Mouse (Mus musculus) kidney, postnatal 0 days (tissue): ENCODE measurements around the gene Sox5. TPM values are rescaled to one million over a fixed set of nuclear protein-coding genes. Genes with fewer than 3 reads are reported as not detected.

Source experiments
- ATAC-seq: fragments of 200-750 bp; cut with Nextera tagmentation; replicated peaks from 2 replicates; pipeline ENCODE4 v1.8.0; 2017; ENCODE audit warnings: low read depth, moderate number of reproducible peaks, moderate TSS enrichment, moderate library complexity; ENCODE audit not compliant: low FRiP score
- DNase-seq: peaks from one replicate; pipeline ENCODE4 v3.0.0-alpha.2; 2016; ENCODE audit warnings: low spot score
- H3K27ac ChIP-seq: fragments of 300-500 bp; sonication (generic); 2 replicates; pipeline ENCODE4 v1.5.1; 2014; ENCODE audit warnings: mild to moderate bottlenecking
- H3K27me3 ChIP-seq: fragments of 300-500 bp; sonication (generic); 2 replicates; pipeline ENCODE4 v1.6.1; 2014; ENCODE audit warnings: low read length, mixed read lengths; ENCODE audit not compliant: insufficient read depth
- H3K36me3 ChIP-seq: fragments of 300-500 bp; sonication (generic); 2 replicates; pipeline ENCODE4 v1.6.1; 2014; ENCODE audit warnings: low read length, mixed read lengths; ENCODE audit not compliant: insufficient read depth
- H3K4me1 ChIP-seq: fragments of 300-500 bp; sonication (generic); replicated peaks from 2 replicates; pipeline ENCODE4 v1.6.1; 2014; ENCODE audit warnings: antibody characterized with exemption, low read length, mixed read lengths; ENCODE audit not compliant: insufficient read depth
- H3K4me2 ChIP-seq: fragments of 300-500 bp; sonication (generic); 2 replicates; pipeline ENCODE4 v1.6.1; 2014; ENCODE audit warnings: mild to moderate bottlenecking, low read length, moderate library complexity, mixed read lengths
- H3K4me3 ChIP-seq: fragments of 300-500 bp; sonication (generic); replicated peaks from 2 replicates; pipeline ENCODE4 v1.5.1; 2014; ENCODE audit warnings: low read depth, low read length
- H3K9ac ChIP-seq: fragments of 300-500 bp; sonication (generic); 2 replicates; pipeline ENCODE4 v1.6.1; 2014; ENCODE audit warnings: low read depth, low read length
- H3K9me3 ChIP-seq: fragments of 300-500 bp; sonication (generic); replicated peaks from 2 replicates; pipeline ENCODE4 v1.6.1; 2016; ENCODE audit warnings: low read length, inconsistent platforms, mixed read lengths
- CTCF ChIP-seq: IDR thresholded peaks from 2 replicates; pipeline ENCODE4 v1.5.1; 2016; ENCODE audit warnings: antibody characterized with exemption, low read depth, mild to moderate bottlenecking, moderate library complexity
- WGBS: fragments of 180-500 bp; shearing (Covaris S2); extraction: QIAGEN DNeasy Blood & Tissue Kit; methylation state at CpG from one replicate; pipeline ENCODE4 v1.1.7; 2014; 5-methylcytosine and 5-hydroxymethylcytosine counted together
- polyA plus RNA-seq: library from polyadenylated mRNA; unstranded; fragments of >200 nt; fragmentation: Nextera tagmentation; extraction: Ambion mirVana; gene quantifications from 2 replicates; pipeline ENCODE4 v1.2.1, GENCODE M21; 2015

Sox5 gene
- polyA plus RNA-seq, 1 experiment from 2014 or later, result 6.1 TPM

- ATAC-seq, result no peak
Measured at GRCm38 (mm10) chr6:144664765-144665164, 117.0 kb downstream of the Sox5 start.

GRCm38 (mm10) chr6:144663516-144664074, 118.2 kb downstream of the Sox5 start:
- H3K9ac ChIP-seq, result no peak overlapping the region
- H3K36me3 ChIP-seq, result no peaks in the 10 kb centered on the region
- no peak overlapping the region for H3K4me2 ChIP-seq
- peak; percentile 57; the same call in 1 of the 2 replicates for ATAC-seq
- no peak for TF ChIP-seq CTCF
- peaks cover 16% of the 10 kb centered on the region for H3K4me1 ChIP-seq
- H3K4me3 ChIP-seq, result no peak overlapping the region
- no peak overlapping the region for H3K27ac ChIP-seq
- H3K9me3 ChIP-seq, result no peaks in the 10 kb centered on the region
- 64% methylated on average over 4 of the region's 4 CpGs for WGBS
- H3K27me3 ChIP-seq, result no peaks in the 10 kb centered on the region
- no peak for DNase-seq

More at GRCm38 (mm10) chr6:144664765-144665164, 117.0 kb downstream of the Sox5 start:
- Histone ChIP-seq H3K27me3 (no peaks in the 10 kb centered on the region), H3K36me3 (no peaks in the 10 kb centered on the region), H3K4me2 (no peak overlapping the region), H3K4me3 (no peak overlapping the region), H3K9ac (no peak overlapping the region), H3K27ac (no peak overlapping the region), H3K9me3 (no peaks in the 10 kb centered on the region), H3K4me1 (peaks cover 8% of the 10 kb centered on the region)
- TF ChIP-seq CTCF, result no peak
- WGBS, result 77% methylated on average over 9 of the region's 9 CpGs
- DNase-seq, result no peak

- Histone ChIP-seq H3K36me3 (no peaks in the 10 kb centered on the region), H3K9me3 (no peaks in the 10 kb centered on the region), H3K27me3 (no peaks in the 10 kb centered on the region), H3K9ac (no peak overlapping the region), H3K4me2 (no peak overlapping the region), H3K27ac (no peak overlapping the region), H3K4me3 (no peak overlapping the region), H3K4me1 (peaks cover 16% of the 10 kb centered on the region)
- no peak for TF ChIP-seq CTCF
- 71% methylated on average over 10 of the region's 10 CpGs for WGBS
- ATAC-seq, result no peak
- peak; percentile 35 for DNase-seq
Measured at GRCm38 (mm10) chr6:144659115-144660108, 122.4 kb downstream of the Sox5 start.

- 77% methylated on average over 5 of the region's 5 CpGs for WGBS
- H3K9ac ChIP-seq, result no peak overlapping the region
- no peak overlapping the region for H3K4me3 ChIP-seq
- TF ChIP-seq CTCF, result no peak
- no peaks in the 10 kb centered on the region for H3K36me3 ChIP-seq
- no peaks in the 10 kb centered on the region for H3K27me3 ChIP-seq
- DNase-seq (no peak), ATAC-seq (no peak)
- peaks cover 3% of the 10 kb centered on the region; the same call in 1 of the 2 replicates for H3K4me1 ChIP-seq
- no peak overlapping the region for H3K4me2 ChIP-seq
- H3K27ac ChIP-seq, result no peak overlapping the region
- H3K9me3 ChIP-seq, result no peaks in the 10 kb centered on the region
Measured at GRCm38 (mm10) chr6:144652876-144653275, 128.9 kb downstream of the Sox5 start.

GRCm38 (mm10) chr6:144648896-144649295, 132.9 kb downstream of the Sox5 start:
- no peak for ATAC-seq
- peak overlapping the region; percentile 54 for H3K27ac ChIP-seq
- no peaks in the 10 kb centered on the region for H3K27me3 ChIP-seq
- H3K9ac ChIP-seq, result no peak overlapping the region
- H3K36me3 ChIP-seq, result no peaks in the 10 kb centered on the region
- peaks cover 3% of the 10 kb centered on the region; the same call in 1 of the 2 replicates for H3K4me1 ChIP-seq
- no peak overlapping the region for H3K4me2 ChIP-seq
- TF ChIP-seq CTCF, result no peak
- H3K9me3 ChIP-seq, result no peaks in the 10 kb centered on the region
- H3K4me3 ChIP-seq, result no peak overlapping the region
- no peak for DNase-seq
- 66% methylated on average over 9 of the region's 9 CpGs for WGBS

GRCm38 (mm10) chr6:144648124-144648591, 133.6 kb downstream of the Sox5 start:
- H3K4me2 ChIP-seq, result no peak overlapping the region
- no peak for TF ChIP-seq CTCF
- H3K4me3 ChIP-seq, result no peak overlapping the region
- no peaks in the 10 kb centered on the region for H3K27me3 ChIP-seq
- no peak overlapping the region for H3K9ac ChIP-seq
- 7% methylated on average over 4 of the region's 4 CpGs for WGBS
- ATAC-seq, result peak; percentile 58; the same call in 1 of the 2 replicates
- H3K27ac ChIP-seq, result peak overlapping the region; percentile 54; the same call in 1 of the 2 replicates
- peaks cover 3% of the 10 kb centered on the region; the same call in 1 of the 2 replicates for H3K4me1 ChIP-seq
- no peaks in the 10 kb centered on the region for H3K36me3 ChIP-seq
- no peaks in the 10 kb centered on the region for H3K9me3 ChIP-seq
- DNase-seq, result peak; percentile 82
